Mouse (Mus musculus) lung, postnatal 0 days (tissue): Measurements from ENCODE around the gene Nepro. TPM values are rescaled to one million over a fixed set of nuclear protein-coding genes. Genes with fewer than 3 reads are reported as not detected.

ENCODE experiments used
- ATAC-seq: fragments of 200-750 bp; cut with Nextera tagmentation; 2 replicates; pipeline ENCODE4 v1.8.0; 2017; ENCODE audit warnings: moderate library complexity
- DNase-seq: peaks from one replicate; pipeline ENCODE4 v3.0.0-alpha.2; 2016; ENCODE audit warnings: low spot score
- H3K27ac ChIP-seq: fragments of 300-500 bp; sonication (generic); 2 replicates; pipeline ENCODE4 v1.5.1; 2014; ENCODE audit warnings: antibody characterized with exemption, mild to moderate bottlenecking, low read length, mixed read lengths
- H3K27me3 ChIP-seq: fragments of 300-500 bp; sonication (generic); replicated peaks from 2 replicates; pipeline ENCODE4 v1.6.1; 2014; ENCODE audit warnings: low read length, mixed read lengths; ENCODE audit not compliant: insufficient read depth
- H3K36me3 ChIP-seq: fragments of 300-500 bp; sonication (generic); 2 replicates; pipeline ENCODE4 v1.6.1; 2014; ENCODE audit warnings: low read length, mixed read lengths; ENCODE audit not compliant: insufficient read depth
- H3K4me1 ChIP-seq: fragments of 300-500 bp; sonication (generic); 2 replicates; pipeline ENCODE4 v1.6.1; 2014; ENCODE audit warnings: antibody characterized with exemption, low read depth, low read length, mixed read lengths; ENCODE audit not compliant: insufficient read depth
- H3K4me2 ChIP-seq: fragments of 300-500 bp; sonication (generic); replicated peaks from 2 replicates; pipeline ENCODE4 v1.6.1; 2014; ENCODE audit warnings: low read depth, mild to moderate bottlenecking, low read length, moderate library complexity, mixed read lengths
- H3K4me3 ChIP-seq: fragments of 300-500 bp; sonication (generic); 2 replicates; pipeline ENCODE4 v1.5.1; 2014; ENCODE audit warnings: low read depth, low read length
- H3K9ac ChIP-seq: fragments of 300-500 bp; sonication (generic); replicated peaks from 2 replicates; pipeline ENCODE4 v1.6.1; 2014; ENCODE audit warnings: low read depth, mild to moderate bottlenecking
- H3K9me3 ChIP-seq: fragments of 300-500 bp; sonication (generic); 2 replicates; pipeline ENCODE4 v1.6.1; 2016; ENCODE audit warnings: low read length, mixed read lengths
- EP300 ChIP-seq: IDR thresholded peaks from 2 replicates; pipeline ENCODE4 v1.6.1; 2016; ENCODE audit warnings: antibody characterized with exemption, mild to moderate bottlenecking, control low read depth
- WGBS: fragments of 180-500 bp; shearing (Covaris S2); extraction: QIAGEN DNeasy Blood & Tissue Kit; methylation state at CpG from one replicate; pipeline ENCODE4 v1.1.7; 2014; 5-methylcytosine and 5-hydroxymethylcytosine counted together
- polyA plus RNA-seq: library from polyadenylated mRNA; unstranded; fragments of >200 nt; fragmentation: Nextera tagmentation; extraction: Ambion mirVana; gene quantifications from 2 replicates; pipeline ENCODE4 v1.2.1, GENCODE M21; 2015

Gene Nepro
- polyA plus RNA-seq, 1 experiment from 2014 or later: 3.7 TPM

- DNase-seq: no peak
- 70% methylated on average over 4 of the region's 4 CpGs for WGBS
- Histone ChIP-seq H3K4me2 (no peak overlapping the region), H3K36me3 (no peaks in the 10 kb centered on the region), H3K27ac (no peak overlapping the region), H3K4me3 (no peak overlapping the region), H3K4me1 (no peaks in the 10 kb centered on the region), H3K9me3 (no peaks in the 10 kb centered on the region), H3K27me3 (no peaks in the 10 kb centered on the region), H3K9ac (no peak overlapping the region)
- TF ChIP-seq EP300: no peak
- no peak for ATAC-seq
Measured at GRCm38 (mm10) chr16:44780751-44781150, 56.6 kb downstream of the Nepro start.

Other genes with a start within 250 kb of the Nepro start
- 13.7 and 14.1 TPM in 2 replicates for gene Boc, start 165.4 kb upstream of the Nepro start, polyA plus RNA-seq
- 17.2 and 19.5 TPM in 2 replicates for gene Gtpbp8, start 22.1 kb downstream of the Nepro start, polyA plus RNA-seq
- gene Cd200r1, start 41.4 kb downstream of the Nepro start, polyA plus RNA-seq: 2.9 and 3.8 TPM in 2 replicates
- gene Cd200r4, start 87.4 kb downstream of the Nepro start, polyA plus RNA-seq: 0.75 and 0.80 TPM in 2 replicates
- gene Cd200r2, start 142.8 kb downstream of the Nepro start, polyA plus RNA-seq: not detected in 2 replicates
- 0.87 and 0.92 TPM in 2 replicates for gene Cd200r3, start 219.4 kb downstream of the Nepro start, polyA plus RNA-seq